Mouse (Mus musculus) ES-E14 (cell line): ENCODE data around the gene Cd5l. TPM values are rescaled to one million over a fixed set of nuclear protein-coding genes. Genes with fewer than 3 reads are reported as not detected.

ENCODE experiments used
- DNase-seq: peaks from one replicate; pipeline ENCODE4 v3.0.0-alpha.2; 2013; ENCODE audit warnings: low read depth, low spot score
- H3K27ac ChIP-seq: 2 replicates; pipeline ENCODE4 v1.5.1; 2012; ENCODE audit warnings: low read depth, mild to moderate bottlenecking, low read length, moderate library complexity, mixed read lengths; ENCODE audit not compliant: poor library complexity, insufficient read depth, severe bottlenecking
- H3K36me3 ChIP-seq: 2 replicates; pipeline ENCODE4 v1.6.1; 2012; ENCODE audit warnings: mild to moderate bottlenecking, low read length, moderate library complexity, mixed read lengths; ENCODE audit not compliant: control insufficient read depth, poor library complexity, insufficient read depth, severe bottlenecking
- H3K4me1 ChIP-seq, 2 experiments: fragments of 150-350 bp in 1 of 2; sonication (generic) in 1 of 2; 2 replicates each; pipeline ENCODE4 v1.6.1; 2012; ENCODE audit warnings: low read length in 2 of 2, mild to moderate bottlenecking in 1 of 2, mixed read lengths in 1 of 2; ENCODE audit not compliant: control insufficient read depth in 2 of 2, insufficient read depth in 2 of 2, poor library complexity in 1 of 2
- H3K4me3 ChIP-seq, 2 experiments: fragments of 150-350 bp in 1 of 2; sonication (generic) in 1 of 2; 2 replicates each; pipeline ENCODE4 v1.5.1; 2012; ENCODE audit warnings: low read length in 2 of 2, low read depth in 1 of 2, mild to moderate bottlenecking in 1 of 2, mixed read lengths in 1 of 2; ENCODE audit not compliant: insufficient read depth in 1 of 2, poor library complexity in 1 of 2, severe bottlenecking in 1 of 2
- H3K9ac ChIP-seq: 2 replicates; pipeline ENCODE4 v1.6.1; 2012; ENCODE audit warnings: low read depth, mild to moderate bottlenecking, low read length, mixed read lengths; ENCODE audit not compliant: poor library complexity, insufficient read depth, severe bottlenecking
- H3K9me3 ChIP-seq: fragments of 150-350 bp; sonication (generic); 2 replicates; pipeline ENCODE4 v1.6.1; 2012; ENCODE audit warnings: low read depth, mild to moderate bottlenecking, low read length; ENCODE audit not compliant: control insufficient read depth, insufficient read depth
- CHD2 ChIP-seq: IDR thresholded peaks from 2 replicates; pipeline ENCODE4 v1.6.1; 2014; ENCODE audit warnings: mild to moderate bottlenecking, low read depth, low read length, inconsistent platforms
- HCFC1 ChIP-seq: IDR thresholded peaks from 2 replicates; pipeline ENCODE4 v1.6.1; 2012; ENCODE audit warnings: low read length, inconsistent platforms, borderline replicate concordance; ENCODE audit not compliant: insufficient read depth
- MAFK ChIP-seq: IDR thresholded peaks from 2 replicates; pipeline ENCODE4 v1.6.1; 2014; ENCODE audit warnings: mild to moderate bottlenecking, low read depth, low read length, inconsistent platforms; ENCODE audit not compliant: insufficient read depth
- ZC3H11A ChIP-seq: IDR thresholded peaks from 2 replicates; pipeline ENCODE4 v1.6.1; 2012; ENCODE audit warnings: low read depth, mild to moderate bottlenecking, inconsistent platforms, low read length, borderline replicate concordance
- ZNF384 ChIP-seq: IDR thresholded peaks from 2 replicates; pipeline ENCODE4 v1.6.1; 2012; ENCODE audit warnings: low read depth, low read length, inconsistent platforms
- in situ Hi-C, 2 experiments: fragments of 600-800 bp; cut with MboI; formaldehyde crosslinking; loops; one replicate each; pipeline ENCODE4 v1.15.1; 2025; ENCODE audit warnings: low sequenced_read_pairs in 2 of 2, inconsistent platforms in 1 of 2; ENCODE audit not compliant: unreplicated experiment in 2 of 2
- total RNA-seq: library from RNA; depleted of rRNA; stranded (reverse); fragments of 300-350 nt; gene quantifications from 2 replicates; pipeline ENCODE4 v1.2.3, GENCODE M21; 2012

Gene Cd5l
- total RNA-seq, 1 experiment, result not detected

DNA sequence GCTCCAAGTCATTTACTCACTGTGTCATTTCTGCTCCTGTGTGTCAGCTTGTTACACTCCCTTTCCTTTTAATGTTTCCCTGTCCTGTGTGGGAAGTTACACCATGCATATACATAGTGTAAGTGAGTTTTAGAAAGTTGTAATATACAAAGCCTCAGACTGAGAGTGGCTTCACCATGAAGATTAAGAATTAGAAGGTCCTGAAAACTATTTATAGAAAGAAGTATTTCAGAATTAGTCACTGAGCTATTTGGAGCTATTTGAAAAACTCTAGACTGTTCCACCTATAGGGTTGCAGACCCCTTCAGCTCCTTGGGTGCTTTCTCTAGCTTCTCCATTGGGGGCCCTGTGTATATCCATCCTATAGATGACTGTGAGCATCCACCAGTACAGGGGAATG is 1.5 kb downstream of the Cd5l start:
- no peak overlapping the region for H3K4me3 ChIP-seq
- H3K9ac ChIP-seq, result no peak overlapping the region
- DNase-seq, result no peak
- H3K4me1 ChIP-seq, result no peaks in the 10 kb centered on the region
- no peaks in the 10 kb centered on the region for H3K36me3 ChIP-seq
- no peaks in the 10 kb centered on the region for H3K9me3 ChIP-seq
- H3K27ac ChIP-seq, result no peak overlapping the region
- TF ChIP-seq MAFK (no peak), HCFC1 (no peak), CHD2 (no peak), ZC3H11A (no peak), ZNF384 (no peak)
- in situ Hi-C loops, result no loop called here

DNA sequence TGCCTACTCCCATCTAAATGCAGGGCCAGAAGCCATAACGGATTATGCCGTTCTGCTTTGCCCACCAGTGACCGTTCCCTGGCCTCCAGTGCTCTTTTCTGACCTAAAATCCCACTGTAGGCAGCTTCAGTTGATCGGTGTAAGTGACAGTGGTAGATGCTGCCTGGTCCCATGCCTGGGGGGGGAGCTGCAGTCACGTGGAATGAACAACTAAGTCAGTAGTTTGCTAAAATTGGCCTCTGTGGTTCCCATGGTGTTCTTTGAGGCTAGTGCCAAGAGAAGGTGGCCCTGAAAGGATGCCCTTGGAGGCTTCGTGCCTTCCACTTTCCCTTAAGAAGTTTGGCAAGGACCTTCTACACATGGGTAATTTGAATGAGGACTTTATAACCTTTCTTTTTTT is 2.8 kb downstream of the Cd5l start:
- TF ChIP-seq MAFK, result no peak
- no peak for TF ChIP-seq ZNF384
- no peak for TF ChIP-seq CHD2
- no peak for TF ChIP-seq HCFC1
- TF ChIP-seq ZC3H11A, result no peak
- Histone ChIP-seq H3K9me3 (no peaks in the 10 kb centered on the region), H3K9ac (no peak overlapping the region), H3K27ac (no peak overlapping the region), H3K36me3 (no peaks in the 10 kb centered on the region), H3K4me1 (no peaks in the 10 kb centered on the region), H3K4me3 (no peak overlapping the region)
- DNase-seq, result no peak
- in situ Hi-C loops, result no loop called here

- H3K9ac ChIP-seq, result no peak overlapping the region
- H3K4me3 ChIP-seq, result no peak overlapping the region
- in situ Hi-C loops, result no loop called here
- no peak for TF ChIP-seq ZC3H11A
- no peak for TF ChIP-seq HCFC1
- no peak for TF ChIP-seq CHD2
- TF ChIP-seq MAFK, result no peak
- TF ChIP-seq ZNF384, result no peak
- H3K36me3 ChIP-seq, result no peaks in the 10 kb centered on the region
- DNase-seq, result no peak
- H3K9me3 ChIP-seq, result no peaks in the 10 kb centered on the region
- H3K27ac ChIP-seq, result no peak overlapping the region
- H3K4me1 ChIP-seq, result no peaks in the 10 kb centered on the region
Observed at GRCm38 (mm10) chr3:87365691-87366090, 8.0 kb downstream of the Cd5l start.

DNA sequence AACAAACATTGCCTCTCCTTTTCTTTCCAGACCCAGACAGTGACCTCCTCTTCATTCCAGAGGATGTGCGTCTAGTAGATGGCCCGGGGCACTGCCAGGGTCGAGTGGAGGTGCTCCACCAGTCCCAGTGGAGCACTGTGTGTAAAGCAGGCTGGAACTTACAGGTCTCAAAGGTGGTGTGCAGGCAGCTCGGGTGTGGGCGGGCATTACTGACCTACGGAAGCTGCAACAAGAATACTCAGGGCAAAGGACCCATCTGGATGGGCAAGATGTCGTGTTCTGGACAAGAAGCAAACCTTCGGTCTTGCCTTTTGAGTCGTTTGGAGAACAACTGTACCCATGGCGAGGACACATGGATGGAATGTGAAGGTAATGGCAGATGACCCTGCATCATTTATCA is 9.8 kb downstream of the Cd5l start:
- TF ChIP-seq ZNF384 (no peak), HCFC1 (no peak), MAFK (no peak), ZC3H11A (no peak), CHD2 (no peak)
- no peak overlapping the region for H3K4me3 ChIP-seq
- no peaks in the 10 kb centered on the region for H3K9me3 ChIP-seq
- no peak overlapping the region for H3K27ac ChIP-seq
- H3K4me1 ChIP-seq, result no peaks in the 10 kb centered on the region
- in situ Hi-C loops, result no loop called here
- DNase-seq, result no peak
- no peak overlapping the region for H3K9ac ChIP-seq
- H3K36me3 ChIP-seq, result no peaks in the 10 kb centered on the region

DNA sequence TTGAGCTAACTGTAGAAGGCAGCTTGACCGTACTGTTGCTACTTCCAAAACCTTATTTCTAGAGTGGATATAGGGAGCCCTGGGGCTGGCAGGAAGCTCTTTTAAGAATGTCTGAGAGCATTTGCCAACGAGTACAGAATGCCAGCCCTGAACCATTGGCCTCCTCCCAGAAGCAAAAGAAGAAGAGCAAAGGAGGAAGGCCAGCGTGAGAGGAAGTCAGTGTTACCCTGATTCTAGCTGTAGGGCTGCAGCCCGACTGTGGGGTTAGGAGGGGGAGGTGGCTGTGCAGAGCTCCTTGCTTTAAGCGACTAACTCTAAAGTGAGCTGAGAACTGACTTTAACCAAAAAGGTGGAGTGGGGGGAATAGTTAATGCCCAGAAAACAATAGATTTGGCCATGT is 11.5 kb downstream of the Cd5l start:
- Histone ChIP-seq H3K9ac (no peak overlapping the region), H3K4me3 (no peak overlapping the region), H3K4me1 (no peaks in the 10 kb centered on the region), H3K36me3 (no peaks in the 10 kb centered on the region), H3K9me3 (no peaks in the 10 kb centered on the region), H3K27ac (no peak overlapping the region)
- TF ChIP-seq ZNF384 (no peak), HCFC1 (no peak), MAFK (no peak), ZC3H11A (no peak), CHD2 (no peak)
- DNase-seq, result no peak
- in situ Hi-C loops, result no loop called here
